Mouse (Mus musculus): Measurements from ENCODE around the gene Gtdc1. TPM values are rescaled to one million over a fixed set of nuclear protein-coding genes. Genes with fewer than 3 reads are reported as not detected.

Gtdc1 gene
- polyA plus RNA-seq, 1 experiment from 2014 or later = 13.4 TPM

GRCm38 (mm10) chr2:44918737-44919136 lies 8.7 kb downstream of the Gtdc1 start:
- 95% methylated on average over 2 of the region's 2 CpGs for WGBS
- H3K9me3 ChIP-seq (ENCODE audit: control insufficient read depth, low read length) = no peaks in the 10 kb centered on the region
- H3K4me1 ChIP-seq (ENCODE audit: control insufficient read depth, insufficient read depth, low read length) = no peaks in the 10 kb centered on the region
- no peak for ATAC-seq (ENCODE audit: low FRiP score)
- no peaks in the 10 kb centered on the region for H3K27me3 ChIP-seq (ENCODE audit: control insufficient read depth, insufficient read depth, low read length)
- H3K4me3 ChIP-seq (ENCODE audit: low read depth, low read length) = no peak overlapping the region
- H3K4me2 ChIP-seq = no peak overlapping the region
- H3K36me3 ChIP-seq (ENCODE audit: control insufficient read depth, insufficient read depth, low read length) = no peaks in the 10 kb centered on the region
- no peak overlapping the region for H3K9ac ChIP-seq (ENCODE audit: low read length)
- DNase-seq (ENCODE audit: low spot score, missing footprints) = no peak
- no peak overlapping the region for H3K27ac ChIP-seq (ENCODE audit: low read depth, low read length)

DNA sequence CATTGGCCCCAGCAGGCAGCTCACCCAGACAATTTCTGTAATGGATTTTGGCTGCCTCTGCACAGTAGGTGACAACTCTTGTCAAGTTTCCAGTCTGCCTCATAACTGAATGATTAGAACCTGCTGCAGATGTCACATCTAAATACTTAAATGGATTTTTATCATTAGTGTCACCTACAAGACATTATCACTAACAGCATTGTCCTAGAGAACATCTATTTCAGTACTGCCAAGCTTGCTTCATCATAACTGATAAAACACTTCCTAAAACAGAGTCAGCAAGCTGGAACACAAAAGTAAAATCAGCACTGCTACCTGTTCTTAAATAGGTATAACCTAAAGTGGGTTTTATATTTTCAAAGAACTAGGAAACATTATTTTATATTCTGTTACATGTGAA lies 11.2 kb downstream of the Gtdc1 start:
- no peak for ATAC-seq (ENCODE audit: low FRiP score)

DNA sequence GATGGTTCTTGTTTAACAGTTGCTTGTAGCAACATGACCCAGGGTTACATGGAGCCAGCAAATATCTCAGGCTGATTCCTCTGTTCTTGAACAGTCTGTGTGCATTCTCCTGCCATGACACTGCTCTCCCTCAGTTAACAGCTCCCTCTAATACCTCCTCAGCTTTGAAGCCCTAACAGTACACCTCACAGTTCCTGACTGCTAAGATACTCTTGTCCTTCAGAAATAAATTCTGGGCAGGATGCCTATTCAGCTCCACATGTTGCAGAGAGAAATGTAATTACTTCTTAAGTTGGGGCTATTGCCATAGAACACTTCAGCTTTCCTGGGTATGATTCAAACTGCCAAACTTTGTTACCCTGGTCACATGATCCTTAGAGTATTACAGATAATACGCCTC lies 29.7 kb downstream of the Gtdc1 start:
- Histone ChIP-seq H3K4me2 (no peak overlapping the region), H3K27ac (ENCODE audit: low read depth, low read length) (no peak overlapping the region), H3K4me1 (ENCODE audit: control insufficient read depth, insufficient read depth, low read length) (no peaks in the 10 kb centered on the region), H3K27me3 (ENCODE audit: control insufficient read depth, insufficient read depth, low read length) (no peaks in the 10 kb centered on the region), H3K36me3 (ENCODE audit: control insufficient read depth, insufficient read depth, low read length) (no peaks in the 10 kb centered on the region), H3K9me3 (ENCODE audit: control insufficient read depth, low read length) (no peaks in the 10 kb centered on the region), H3K9ac (ENCODE audit: low read length) (no peak overlapping the region), H3K4me3 (ENCODE audit: low read depth, low read length) (no peak overlapping the region)
- DNase-seq (ENCODE audit: low spot score, missing footprints) = no peak
- 93% methylated on average over 1 of the region's 1 CpGs for WGBS
- ATAC-seq (ENCODE audit: low FRiP score) = no peak

More for the DNA sequence above, 11.2 kb downstream of the Gtdc1 start:
- Histone ChIP-seq H3K4me3 (ENCODE audit: low read depth, low read length) (no peak overlapping the region), H3K36me3 (ENCODE audit: control insufficient read depth, insufficient read depth, low read length) (no peaks in the 10 kb centered on the region), H3K4me1 (ENCODE audit: control insufficient read depth, insufficient read depth, low read length) (no peaks in the 10 kb centered on the region), H3K9me3 (ENCODE audit: control insufficient read depth, low read length) (no peaks in the 10 kb centered on the region), H3K4me2 (no peak overlapping the region), H3K9ac (ENCODE audit: low read length) (no peak overlapping the region), H3K27ac (ENCODE audit: low read depth, low read length) (no peak overlapping the region), H3K27me3 (ENCODE audit: control insufficient read depth, insufficient read depth, low read length) (no peaks in the 10 kb centered on the region)
- DNase-seq (ENCODE audit: low spot score, missing footprints) = no peak

DNA sequence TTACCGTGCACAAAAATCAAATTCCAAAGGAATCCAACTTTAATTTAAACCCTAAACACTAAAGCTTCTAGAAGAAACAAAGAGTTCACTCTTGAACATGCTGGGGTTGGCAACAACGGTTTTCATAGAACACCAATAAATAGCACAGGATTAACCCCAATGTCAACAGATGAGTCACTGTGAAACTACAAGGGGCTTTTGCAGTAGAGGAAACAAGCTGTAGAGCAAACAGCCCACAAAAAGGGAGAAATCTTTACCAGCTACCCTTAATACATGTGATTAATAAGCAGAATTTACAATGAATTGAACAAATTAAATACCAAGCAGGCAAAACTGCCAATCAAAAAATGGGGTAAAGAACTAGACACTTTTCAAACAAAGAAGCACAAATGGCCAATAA lies 53.7 kb downstream of the Gtdc1 start:
- Histone ChIP-seq H3K36me3 (ENCODE audit: control insufficient read depth, insufficient read depth, low read length) (no peaks in the 10 kb centered on the region), H3K4me1 (ENCODE audit: control insufficient read depth, insufficient read depth, low read length) (no peaks in the 10 kb centered on the region), H3K4me2 (no peak overlapping the region), H3K9me3 (ENCODE audit: control insufficient read depth, low read length) (no peaks in the 10 kb centered on the region), H3K4me3 (ENCODE audit: low read depth, low read length) (no peak overlapping the region), H3K27me3 (ENCODE audit: control insufficient read depth, insufficient read depth, low read length) (no peaks in the 10 kb centered on the region), H3K27ac (ENCODE audit: low read depth, low read length) (no peak overlapping the region), H3K9ac (ENCODE audit: low read length) (no peak overlapping the region)
- ATAC-seq (ENCODE audit: low FRiP score) (peak; percentile 57; the same call in 1 of the 2 replicates), DNase-seq (ENCODE audit: low spot score, missing footprints) (no peak)
- 57% methylated on average over 2 of the region's 2 CpGs for WGBS

GRCm38 (mm10) chr2:44864726-44865125 lies 62.7 kb downstream of the Gtdc1 start:
- Histone ChIP-seq H3K4me2 (no peak overlapping the region), H3K27ac (ENCODE audit: low read depth, low read length) (no peak overlapping the region), H3K27me3 (ENCODE audit: control insufficient read depth, insufficient read depth, low read length) (no peaks in the 10 kb centered on the region), H3K36me3 (ENCODE audit: control insufficient read depth, insufficient read depth, low read length) (no peaks in the 10 kb centered on the region), H3K4me1 (ENCODE audit: control insufficient read depth, insufficient read depth, low read length) (no peaks in the 10 kb centered on the region), H3K9me3 (ENCODE audit: control insufficient read depth, low read length) (no peaks in the 10 kb centered on the region), H3K4me3 (ENCODE audit: low read depth, low read length) (no peak overlapping the region), H3K9ac (ENCODE audit: low read length) (no peak overlapping the region)
- no peak for DNase-seq (ENCODE audit: low spot score, missing footprints)
- no peak for ATAC-seq (ENCODE audit: low FRiP score)

- ATAC-seq (ENCODE audit: low FRiP score) = no peak
- 79% methylated on average over 2 of the region's 2 CpGs for WGBS
- no peak overlapping the region for H3K27ac ChIP-seq (ENCODE audit: low read depth, low read length)
Measured at GRCm38 (mm10) chr2:44854475-44854874, 73.0 kb downstream of the Gtdc1 start.

GRCm38 (mm10) chr2:44849666-44850065 lies 77.8 kb downstream of the Gtdc1 start:
- ATAC-seq (ENCODE audit: low FRiP score) (no peak), DNase-seq (ENCODE audit: low spot score, missing footprints) (no peak)
- Histone ChIP-seq H3K36me3 (ENCODE audit: control insufficient read depth, insufficient read depth, low read length) (no peaks in the 10 kb centered on the region), H3K9me3 (ENCODE audit: control insufficient read depth, low read length) (peaks cover 5% of the 10 kb centered on the region; the same call in 1 of the 2 replicates), H3K4me1 (ENCODE audit: control insufficient read depth, insufficient read depth, low read length) (no peaks in the 10 kb centered on the region), H3K9ac (ENCODE audit: low read length) (no peak overlapping the region), H3K4me3 (ENCODE audit: low read depth, low read length) (no peak overlapping the region), H3K27me3 (ENCODE audit: control insufficient read depth, insufficient read depth, low read length) (no peaks in the 10 kb centered on the region), H3K27ac (ENCODE audit: low read depth, low read length) (no peak overlapping the region), H3K4me2 (no peak overlapping the region)

More at GRCm38 (mm10) chr2:44854475-44854874, 73.0 kb downstream of the Gtdc1 start:
- no peak for DNase-seq (ENCODE audit: low spot score, missing footprints)
- no peak overlapping the region for H3K9ac ChIP-seq (ENCODE audit: low read length)
- H3K4me3 ChIP-seq (ENCODE audit: low read depth, low read length) = no peak overlapping the region
- H3K9me3 ChIP-seq (ENCODE audit: control insufficient read depth, low read length) = peaks cover 5% of the 10 kb centered on the region; the same call in 1 of the 2 replicates
- no peaks in the 10 kb centered on the region for H3K4me1 ChIP-seq (ENCODE audit: control insufficient read depth, insufficient read depth, low read length)
- H3K27me3 ChIP-seq (ENCODE audit: control insufficient read depth, insufficient read depth, low read length) = no peaks in the 10 kb centered on the region
- H3K36me3 ChIP-seq (ENCODE audit: control insufficient read depth, insufficient read depth, low read length) = no peaks in the 10 kb centered on the region
- H3K4me2 ChIP-seq = no peak overlapping the region

DNA sequence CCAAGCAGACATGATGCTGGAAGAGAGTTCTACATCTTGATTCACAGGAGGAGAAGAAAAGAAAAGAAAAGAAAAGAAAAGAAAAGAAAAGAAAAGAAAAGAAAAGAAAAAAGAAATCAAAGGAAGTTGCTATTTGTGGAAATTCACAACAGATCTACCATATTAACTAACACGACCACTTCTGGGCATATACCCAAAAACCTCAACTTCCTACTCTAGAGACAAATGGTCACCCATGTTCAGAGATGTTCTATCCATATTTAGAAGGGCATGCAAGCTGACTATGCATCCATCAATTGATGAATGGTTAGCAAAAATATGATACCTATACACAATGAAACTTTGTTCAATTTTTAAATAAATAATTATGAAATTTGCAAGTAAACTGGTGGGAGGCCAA lies 79.3 kb downstream of the Gtdc1 start:
- WGBS = 74% methylated on average over 1 of the region's 1 CpGs
- Histone ChIP-seq H3K36me3 (ENCODE audit: control insufficient read depth, insufficient read depth, low read length) (no peaks in the 10 kb centered on the region), H3K27me3 (ENCODE audit: control insufficient read depth, insufficient read depth, low read length) (no peaks in the 10 kb centered on the region), H3K4me1 (ENCODE audit: control insufficient read depth, insufficient read depth, low read length) (no peaks in the 10 kb centered on the region), H3K4me3 (ENCODE audit: low read depth, low read length) (no peak overlapping the region), H3K27ac (ENCODE audit: low read depth, low read length) (no peak overlapping the region), H3K9me3 (ENCODE audit: control insufficient read depth, low read length) (peaks cover 5% of the 10 kb centered on the region; the same call in 1 of the 2 replicates), H3K9ac (ENCODE audit: low read length) (no peak overlapping the region), H3K4me2 (no peak overlapping the region)
- ATAC-seq (ENCODE audit: low FRiP score) = no peak
- DNase-seq (ENCODE audit: low spot score, missing footprints) = no peak

DNA sequence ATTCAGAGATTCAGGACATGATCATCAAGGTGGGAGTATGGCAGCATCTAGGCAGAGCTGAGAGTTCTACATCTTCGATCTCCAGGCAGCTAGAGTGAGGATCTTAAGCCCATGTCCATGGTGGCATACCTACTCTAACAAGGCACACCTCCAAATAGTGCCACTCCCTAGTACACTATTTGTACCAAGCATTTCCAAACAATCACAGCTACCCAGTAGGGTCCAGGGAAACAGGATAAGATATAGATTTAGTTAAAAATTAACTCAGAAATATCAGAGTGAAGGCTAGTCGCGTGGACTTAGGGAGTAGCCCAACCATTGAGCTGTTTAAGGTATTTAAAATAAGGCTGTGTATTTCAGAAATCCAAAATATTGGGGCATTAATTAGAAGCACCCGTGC lies 82.0 kb downstream of the Gtdc1 start:
- no peak overlapping the region for H3K9ac ChIP-seq (ENCODE audit: low read length)
- no peaks in the 10 kb centered on the region for H3K27me3 ChIP-seq (ENCODE audit: control insufficient read depth, insufficient read depth, low read length)
- ATAC-seq (ENCODE audit: low FRiP score) = no peak
- no peaks in the 10 kb centered on the region for H3K9me3 ChIP-seq (ENCODE audit: control insufficient read depth, low read length)
- no peak for DNase-seq (ENCODE audit: low spot score, missing footprints)
- no peaks in the 10 kb centered on the region for H3K36me3 ChIP-seq (ENCODE audit: control insufficient read depth, insufficient read depth, low read length)
- no peaks in the 10 kb centered on the region for H3K4me1 ChIP-seq (ENCODE audit: control insufficient read depth, insufficient read depth, low read length)
- H3K27ac ChIP-seq (ENCODE audit: low read depth, low read length) = no peak overlapping the region
- no peak overlapping the region for H3K4me3 ChIP-seq (ENCODE audit: low read depth, low read length)
- WGBS = 92% methylated on average over 4 of the region's 4 CpGs
- H3K4me2 ChIP-seq = no peak overlapping the region

DNA sequence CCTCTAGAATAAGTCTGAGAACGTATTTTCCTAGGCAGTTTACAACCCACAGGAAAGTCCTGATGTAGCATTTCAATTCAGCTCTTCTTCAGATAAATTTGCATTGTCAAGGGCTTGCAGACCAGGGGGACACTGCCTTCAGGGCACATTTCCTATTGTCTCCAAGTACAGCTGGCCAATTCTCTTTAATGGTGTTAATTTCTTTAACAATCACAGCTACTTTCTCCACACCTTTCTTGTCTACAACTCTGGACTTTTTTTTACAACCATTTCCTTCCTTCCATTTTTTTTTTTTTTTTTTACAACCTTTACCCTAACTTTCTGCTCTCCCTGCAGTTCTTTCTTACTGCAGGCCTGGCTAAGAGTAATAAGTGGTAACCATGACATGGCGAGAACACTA lies 97.7 kb downstream of the Gtdc1 start:
- Histone ChIP-seq H3K4me2 (no peak overlapping the region), H3K9ac (ENCODE audit: low read length) (no peak overlapping the region), H3K9me3 (ENCODE audit: control insufficient read depth, low read length) (no peaks in the 10 kb centered on the region), H3K27ac (ENCODE audit: low read depth, low read length) (no peak overlapping the region), H3K36me3 (ENCODE audit: control insufficient read depth, insufficient read depth, low read length) (no peaks in the 10 kb centered on the region), H3K27me3 (ENCODE audit: control insufficient read depth, insufficient read depth, low read length) (no peaks in the 10 kb centered on the region), H3K4me3 (ENCODE audit: low read depth, low read length) (no peak overlapping the region), H3K4me1 (ENCODE audit: control insufficient read depth, insufficient read depth, low read length) (no peaks in the 10 kb centered on the region)
- no peak for DNase-seq (ENCODE audit: low spot score, missing footprints)
- no peak for ATAC-seq (ENCODE audit: low FRiP score)
- WGBS = 73% methylated on average over 2 of the region's 2 CpGs

All from midbrain, embryonic 11.5 days (tissue).